Mouse (Mus musculus) adipose tissue, adult 10 weeks (tissue): ENCODE results near the gene Gtf3c4. TPM values are rescaled to one million over a fixed set of nuclear protein-coding genes. Genes with fewer than 3 reads are reported as not detected.

Experiments used
- polyA plus RNA-seq: library from polyadenylated mRNA; stranded (reverse); fragments of 350-450 nt; fragmentation: Illumina TruSeq; extraction: RNeasy Lipid Tissue Mini Kit (QIAGEN cat#74804); gene quantifications from one replicate; pipeline ENCODE4 v1.2.3, GENCODE M21; 2014; ENCODE audit warnings: low read depth, low replicate concordance

Gene Gtf3c4
- 10.6 TPM for polyA plus RNA-seq

DNA sequence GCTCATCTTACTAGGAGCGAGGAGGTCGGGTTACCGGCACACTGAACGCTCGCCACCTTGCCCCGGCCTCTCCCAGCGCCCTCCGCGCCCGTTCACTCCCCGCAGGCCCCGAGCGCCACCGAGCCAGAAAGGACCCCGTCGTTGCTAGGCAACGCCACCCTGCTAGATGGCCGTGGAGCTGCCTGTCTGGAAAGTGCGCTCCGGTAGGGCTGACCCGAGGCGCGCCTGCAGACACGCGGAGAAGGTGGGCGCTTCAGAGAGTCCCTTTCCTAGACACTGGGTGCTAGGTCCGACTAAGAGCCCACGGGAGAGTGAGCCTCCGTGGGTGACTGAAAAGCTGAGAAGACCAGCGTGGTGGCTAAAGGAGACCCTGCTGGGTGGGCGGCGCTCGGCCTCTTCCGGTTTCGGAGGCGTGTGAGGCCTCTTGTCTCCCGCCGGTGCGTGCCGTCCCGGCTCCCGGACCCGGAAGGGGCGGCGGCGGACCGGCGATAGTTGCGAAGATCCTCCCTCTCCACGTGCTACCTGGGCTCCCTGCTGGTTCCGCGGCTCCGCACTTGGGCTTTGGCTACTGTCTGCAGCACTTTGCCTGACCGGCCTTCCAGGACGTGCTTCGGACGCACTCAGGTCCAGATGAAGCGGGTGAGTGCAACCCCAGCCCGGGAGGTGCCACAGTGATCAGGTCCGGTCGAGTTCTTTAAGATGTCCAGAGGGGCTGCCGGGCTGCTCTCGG is at the start of gene Gtf3c4, which contains the start of gene Ddx31:
Gene Gtf3c4 (minus strand): TSS at position 139 of the 730 bp plus-strand sequence.
Gene Ddx31 (plus strand): TSS at position 185 of the 730 bp plus-strand sequence.

Other genes with a start within 250 kb of the Gtf3c4 start
- 2.0 TPM for gene Gfi1b, start 218.4 kb downstream of the Gtf3c4 start, polyA plus RNA-seq
- gene Tsc1, start 199.1 kb downstream of the Gtf3c4 start, polyA plus RNA-seq: 26.4 TPM
- gene Spaca9, start 140.6 kb downstream of the Gtf3c4 start, polyA plus RNA-seq: 20.4 TPM
- 9.2 TPM for gene Ak8, start 140.2 kb downstream of the Gtf3c4 start, polyA plus RNA-seq
- gene Ddx31, start within 50 bp of the Gtf3c4 start, polyA plus RNA-seq: 3.9 TPM
- 0.11 TPM for gene Barhl1, start 76.3 kb upstream of the Gtf3c4 start, polyA plus RNA-seq
- gene Cfap77, start 214.7 kb upstream of the Gtf3c4 start, polyA plus RNA-seq: 2.0 TPM
- gene Ttf1, start 219.9 kb upstream of the Gtf3c4 start, polyA plus RNA-seq: 14.2 TPM